Mouse (Mus musculus): Measurements from ENCODE around the gene Tigd3.

GRCm38 (mm10) chr19:5851481-5851971 is 42.4 kb downstream of the Tigd3 start:
- TF ChIP-seq POLR2A (IDR thresholded peaks at IDR 0.05; ENCODE audit: low read depth, low read length) (no peak), CTCF (conservative IDR thresholded peaks at IDR 0.05; ENCODE audit: insufficient read depth, insufficient read length, low read depth, low read length) (no peak)
